Mouse (Mus musculus) G1E (cell line): ENCODE data around the gene Wipi1. TPM values are rescaled to one million over a fixed set of nuclear protein-coding genes. Genes with fewer than 3 reads are reported as not detected.

Source experiments
- ATAC-seq: 2 replicates; pipeline ENCODE4 v1.8.0; 2016; ENCODE audit warnings: mild to moderate bottlenecking; ENCODE audit not compliant: insufficient number of reproducible peaks, poor library complexity, low FRiP score, severe bottlenecking; ENCODE audit errors: extremely low read depth
- DNase-seq: peaks from one replicate; pipeline ENCODE4 v3.0.0; 2012; ENCODE audit warnings: low spot score
- H3K27me3 ChIP-seq: 2 replicates; pipeline ENCODE4 v1.6.1; 2012; ENCODE audit warnings: mild to moderate bottlenecking, low read length, inconsistent platforms; ENCODE audit not compliant: insufficient read depth
- H3K36me3 ChIP-seq: replicated peaks from 2 replicates; pipeline ENCODE3; 2012; ENCODE audit warnings: mild to moderate bottlenecking, inconsistent platforms
- H3K4me1 ChIP-seq: 2 replicates; pipeline ENCODE4 v1.6.1; 2012; ENCODE audit warnings: low read depth, low read length, inconsistent platforms, mixed read lengths; ENCODE audit not compliant: insufficient read depth
- H3K4me3 ChIP-seq: 2 replicates; pipeline ENCODE4 v1.5.1; 2012; ENCODE audit warnings: low read depth, mild to moderate bottlenecking, inconsistent platforms, low read length, moderate library complexity, mixed read lengths
- H3K9me3 ChIP-seq: replicated peaks from 2 replicates; pipeline ENCODE4 v1.6.1; 2012; ENCODE audit warnings: inconsistent platforms
- CTCF ChIP-seq: IDR thresholded peaks from 2 replicates; pipeline ENCODE4 v1.5.1; 2012; ENCODE audit warnings: low read depth, low read length, inconsistent platforms, mixed read lengths
- GATA1 ChIP-seq: IDR thresholded peaks from 2 replicates; pipeline ENCODE4 v1.6.1; 2012; ENCODE audit warnings: borderline replicate concordance, low read length, inconsistent platforms, mixed read lengths
- GATA2 ChIP-seq: IDR thresholded peaks from 2 replicates; pipeline ENCODE4 v1.6.1; 2012; ENCODE audit warnings: low read depth, low read length, inconsistent platforms, borderline replicate concordance
- POLR2AphosphoS5 ChIP-seq: IDR thresholded peaks from 2 replicates; pipeline ENCODE4 v1.6.1; 2012; ENCODE audit warnings: low read depth, low read length, inconsistent platforms; ENCODE audit not compliant: insufficient replicate concordance
- TAL1 ChIP-seq: conservative IDR thresholded peaks from 2 replicates; pipeline ENCODE4 v1.6.1; 2012; ENCODE audit warnings: low read depth, low read length, inconsistent platforms, mixed read lengths
- polyA plus RNA-seq: library from polyadenylated mRNA; stranded (reverse); fragments of >175 nt; gene quantifications from 2 replicates; pipeline ENCODE4 v1.2.3, GENCODE M21; 2012
- total RNA-seq, 2 experiments: library from RNA; stranded (forward) in 1 of 2; stranded (reverse) in 1 of 2; fragments of 200-1000 nt in 1 of 2; fragments of >200 nt in 1 of 2; fragmentation: Nextera tagmentation in 1 of 2; gene quantifications; 2 replicates each; pipeline ENCODE4 v1.2.3; 2014 to 2017

The Wipi1 gene
- total and polyA plus RNA-seq, 3 experiments: 5.0 to 15.0 (median 12.6) TPM

- no peak overlapping the region for H3K4me3 ChIP-seq
- H3K4me1 ChIP-seq: peaks cover 70% of the 10 kb centered on the region
- H3K36me3 ChIP-seq: no peaks in the 10 kb centered on the region
- no peaks in the 10 kb centered on the region for H3K27me3 ChIP-seq
- no peak for DNase-seq
- TF ChIP-seq TAL1 (no peak), POLR2AphosphoS5 (no peak), GATA2 (no peak), GATA1 (no peak), CTCF (no peak)
- no peaks in the 10 kb centered on the region for H3K9me3 ChIP-seq
- ATAC-seq: no peak
Observed at GRCm38 (mm10) chr11:109561445-109561844, 50.3 kb downstream of the Wipi1 start.

GRCm38 (mm10) chr11:109560793-109561257 is 50.9 kb downstream of the Wipi1 start:
- DNase-seq: peak; percentile 44
- no peaks in the 10 kb centered on the region for H3K9me3 ChIP-seq
- no peaks in the 10 kb centered on the region for H3K27me3 ChIP-seq
- H3K4me1 ChIP-seq: peaks cover 71% of the 10 kb centered on the region
- TF ChIP-seq GATA2: no peak
- TF ChIP-seq CTCF: peak; percentile 38; the same call in 1 of the 2 replicates
- ATAC-seq: no peak; the same call in 1 of the 2 replicates
- H3K4me3 ChIP-seq: no peak overlapping the region
- H3K36me3 ChIP-seq: no peaks in the 10 kb centered on the region

GRCm38 (mm10) chr11:109559241-109559640 is 52.5 kb downstream of the Wipi1 start:
- peaks cover 75% of the 10 kb centered on the region for H3K4me1 ChIP-seq
- no peak for TF ChIP-seq GATA1
- no peak for TF ChIP-seq GATA2
- TF ChIP-seq TAL1: no peak
- TF ChIP-seq CTCF: no peak
- TF ChIP-seq POLR2AphosphoS5: no peak
- no peaks in the 10 kb centered on the region for H3K36me3 ChIP-seq
- no peak overlapping the region for H3K4me3 ChIP-seq
- no peaks in the 10 kb centered on the region for H3K9me3 ChIP-seq
- DNase-seq (no peak), ATAC-seq (no peak)
- H3K27me3 ChIP-seq: no peaks in the 10 kb centered on the region

- Histone ChIP-seq H3K4me1 (peaks cover 85% of the 10 kb centered on the region), H3K27me3 (no peaks in the 10 kb centered on the region), H3K4me3 (peak overlapping the region; percentile 21; the same call in 1 of the 2 replicates), H3K36me3 (no peaks in the 10 kb centered on the region), H3K9me3 (no peaks in the 10 kb centered on the region)
- DNase-seq (peak; percentile 66), ATAC-seq (peak; percentile 90)
- TF ChIP-seq GATA1 (no peak), TAL1 (peak; percentile 93), CTCF (no peak)
Observed at GRCm38 (mm10) chr11:109557419-109557818, 54.3 kb downstream of the Wipi1 start.

- Histone ChIP-seq H3K27me3 (no peaks in the 10 kb centered on the region), H3K4me3 (no peak overlapping the region; the same call in 1 of the 2 replicates), H3K4me1 (peaks cover 81% of the 10 kb centered on the region), H3K36me3 (no peaks in the 10 kb centered on the region), H3K9me3 (no peaks in the 10 kb centered on the region)
- DNase-seq (no peak), ATAC-seq (no peak)
- TF ChIP-seq CTCF: no peak
- TF ChIP-seq GATA1: no peak
- TF ChIP-seq POLR2AphosphoS5: no peak
- no peak for TF ChIP-seq GATA2
- TF ChIP-seq TAL1: no peak
Observed at GRCm38 (mm10) chr11:109556130-109556529, 55.6 kb downstream of the Wipi1 start.

- H3K27me3 ChIP-seq: no peaks in the 10 kb centered on the region
- no peaks in the 10 kb centered on the region for H3K36me3 ChIP-seq
- ATAC-seq: no peak
- peaks cover 77% of the 10 kb centered on the region for H3K4me1 ChIP-seq
- DNase-seq: no peak
- TF ChIP-seq TAL1 (no peak), POLR2AphosphoS5 (no peak), GATA2 (no peak), CTCF (no peak), GATA1 (no peak)
- H3K9me3 ChIP-seq: no peaks in the 10 kb centered on the region
- H3K4me3 ChIP-seq: no peak overlapping the region
Observed at GRCm38 (mm10) chr11:109554443-109554842, 57.3 kb downstream of the Wipi1 start.

GRCm38 (mm10) chr11:109553921-109554320 is 57.8 kb downstream of the Wipi1 start:
- H3K9me3 ChIP-seq: no peaks in the 10 kb centered on the region
- TF ChIP-seq GATA2: no peak
- TF ChIP-seq CTCF: no peak
- no peak for TF ChIP-seq POLR2AphosphoS5
- no peak for TF ChIP-seq GATA1
- TF ChIP-seq TAL1: no peak
- ATAC-seq (no peak), DNase-seq (no peak)
- H3K36me3 ChIP-seq: no peaks in the 10 kb centered on the region
- H3K4me3 ChIP-seq: no peak overlapping the region
- H3K4me1 ChIP-seq: peaks cover 75% of the 10 kb centered on the region
- H3K27me3 ChIP-seq: no peaks in the 10 kb centered on the region
